Mouse (Mus musculus): Measurements from ENCODE around the gene Btg2. TPM values are rescaled to one million over a fixed set of nuclear protein-coding genes. Genes with fewer than 3 reads are reported as not detected.

Gene Btg2
- polyA plus RNA-seq, 1 experiment from 2014 or later: 26.3 TPM

GRCm38 (mm10) chr1:134042341-134042740 lies 36.6 kb downstream of the Btg2 start:
- Histone ChIP-seq H3K9me3 (ENCODE audit: control insufficient read depth, low read length) (no peaks in the 10 kb centered on the region), H3K4me3 (replicated peaks; ENCODE audit: low read length) (no peak overlapping the region), H3K36me3 (replicated peaks; ENCODE audit: control insufficient read depth, insufficient read depth) (no peaks in the 10 kb centered on the region), H3K4me2 (replicated peaks) (no peak overlapping the region), H3K27me3 (ENCODE audit: control insufficient read depth, insufficient read depth, low read length) (no peaks in the 10 kb centered on the region), H3K9ac (no peak overlapping the region), H3K4me1 (replicated peaks; ENCODE audit: control insufficient read depth, insufficient read depth, low read length) (peaks cover 10% of the 10 kb centered on the region), H3K27ac (no peak overlapping the region)
- DNase-seq (ENCODE audit: low spot score) (no peak), ATAC-seq (ENCODE audit: low FRiP score) (no peak)
- 14% methylated on average over 1 of the region's 1 CpGs for WGBS

- DNase-seq (ENCODE audit: low spot score) (no peak), ATAC-seq (ENCODE audit: low FRiP score) (no peak)
- 35% methylated on average over 2 of the region's 2 CpGs for WGBS
- Histone ChIP-seq H3K4me3 (replicated peaks; ENCODE audit: low read length) (no peak overlapping the region), H3K27me3 (ENCODE audit: control insufficient read depth, insufficient read depth, low read length) (no peaks in the 10 kb centered on the region), H3K9ac (no peak overlapping the region), H3K36me3 (replicated peaks; ENCODE audit: control insufficient read depth, insufficient read depth) (no peaks in the 10 kb centered on the region), H3K9me3 (ENCODE audit: control insufficient read depth, low read length) (no peaks in the 10 kb centered on the region), H3K4me1 (replicated peaks; ENCODE audit: control insufficient read depth, insufficient read depth, low read length) (peaks cover 10% of the 10 kb centered on the region), H3K27ac (no peak overlapping the region), H3K4me2 (replicated peaks) (no peak overlapping the region)
Measured at GRCm38 (mm10) chr1:134041900-134042299, 37.0 kb downstream of the Btg2 start.

DNA sequence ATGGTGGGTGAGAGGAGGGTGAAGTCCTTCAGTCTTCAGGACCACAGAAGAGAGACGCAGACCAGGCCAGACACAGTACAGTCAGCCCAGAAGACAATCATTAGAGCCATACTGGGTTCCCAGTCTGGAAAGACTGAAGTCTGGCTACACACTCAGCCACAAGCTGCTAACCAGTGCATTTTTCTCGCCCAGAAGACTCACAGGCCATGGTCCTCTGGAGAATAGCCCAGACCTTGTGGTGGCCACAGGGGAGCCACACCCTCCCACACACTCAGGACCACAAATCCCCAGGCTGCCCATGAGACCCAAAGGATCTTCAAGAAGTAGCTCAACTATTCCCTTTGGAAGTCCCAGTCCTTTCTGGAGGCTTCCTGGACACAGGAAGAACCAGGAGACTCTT lies 39.6 kb downstream of the Btg2 start:
- Histone ChIP-seq H3K4me3 (replicated peaks; ENCODE audit: low read length) (no peak overlapping the region), H3K27me3 (ENCODE audit: control insufficient read depth, insufficient read depth, low read length) (no peaks in the 10 kb centered on the region), H3K4me1 (replicated peaks; ENCODE audit: control insufficient read depth, insufficient read depth, low read length) (peaks cover 7% of the 10 kb centered on the region; the same call in 1 of the 2 replicates), H3K9me3 (ENCODE audit: control insufficient read depth, low read length) (no peaks in the 10 kb centered on the region), H3K4me2 (replicated peaks) (no peak overlapping the region), H3K36me3 (replicated peaks; ENCODE audit: control insufficient read depth, insufficient read depth) (no peaks in the 10 kb centered on the region), H3K27ac (no peak overlapping the region), H3K9ac (no peak overlapping the region)
- WGBS: 84% methylated on average over 2 of the region's 2 CpGs
- no peak for DNase-seq (ENCODE audit: low spot score)
- ATAC-seq (ENCODE audit: low FRiP score): no peak

DNA sequence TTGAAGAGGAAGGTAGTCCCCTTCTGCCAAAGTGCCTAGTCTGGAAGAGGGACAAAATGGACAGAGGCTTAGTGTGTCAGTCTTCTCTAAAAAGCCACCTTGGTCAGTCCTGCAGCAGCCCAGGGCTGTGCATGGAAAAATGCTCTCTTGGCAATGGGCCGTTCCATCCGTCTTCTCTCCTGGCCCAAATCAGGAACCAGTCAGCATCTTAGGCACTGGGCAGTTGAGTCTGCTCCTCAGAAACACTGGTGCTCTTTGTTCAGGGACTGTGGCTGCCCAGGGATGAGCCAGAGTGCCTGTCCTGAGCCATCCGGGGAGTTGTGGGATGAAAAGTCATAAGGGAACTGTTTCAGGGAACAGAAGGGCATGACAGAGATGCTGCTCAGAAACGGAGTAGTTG lies 40.6 kb downstream of the Btg2 start:
- Histone ChIP-seq H3K36me3 (replicated peaks; ENCODE audit: control insufficient read depth, insufficient read depth) (no peaks in the 10 kb centered on the region), H3K4me2 (replicated peaks) (no peak overlapping the region), H3K9ac (no peak overlapping the region), H3K27ac (no peak overlapping the region), H3K9me3 (ENCODE audit: control insufficient read depth, low read length) (no peaks in the 10 kb centered on the region), H3K4me3 (replicated peaks; ENCODE audit: low read length) (no peak overlapping the region), H3K4me1 (replicated peaks; ENCODE audit: control insufficient read depth, insufficient read depth, low read length) (peaks cover 7% of the 10 kb centered on the region; the same call in 1 of the 2 replicates), H3K27me3 (ENCODE audit: control insufficient read depth, insufficient read depth, low read length) (no peaks in the 10 kb centered on the region)
- WGBS: 89% methylated on average over 4 of the region's 4 CpGs
- ATAC-seq (ENCODE audit: low FRiP score) (no peak), DNase-seq (ENCODE audit: low spot score) (no peak)

DNA sequence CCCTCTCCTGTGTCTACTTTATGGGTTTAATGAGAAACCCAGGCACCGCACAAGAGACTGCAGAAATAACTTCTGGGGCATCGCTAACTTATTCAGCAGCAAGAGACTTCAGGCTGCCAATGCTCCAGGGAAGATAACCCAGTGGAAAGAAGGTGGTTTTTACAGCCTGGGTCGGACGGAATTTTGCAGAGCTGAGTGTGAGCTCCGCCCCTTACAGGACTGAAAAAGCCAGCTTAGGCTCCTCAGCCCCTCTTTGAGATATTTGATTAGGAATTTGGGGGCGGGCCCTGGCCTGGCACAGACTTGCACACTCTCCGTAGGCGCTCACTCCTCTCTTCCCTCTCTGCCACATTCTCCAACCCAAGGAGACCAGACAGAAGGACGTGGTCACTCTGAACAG lies 41.7 kb downstream of the Btg2 start, which contains the start of gene Fmod:
Gene Fmod, plus strand, starts transcription at position 83 of the 400 bp plus-strand sequence.
- DNase-seq (ENCODE audit: low spot score) (no peak), ATAC-seq (ENCODE audit: low FRiP score) (no peak)
- H3K4me2 ChIP-seq (replicated peaks): no peak within 1 kb of the TSS; the same call in 1 of the 2 replicates
- H3K27ac ChIP-seq: no peak within 1 kb of the TSS
- H3K9me3 ChIP-seq (ENCODE audit: control insufficient read depth, low read length): no peaks in the 10 kb centered on the region
- H3K4me3 ChIP-seq (replicated peaks; ENCODE audit: low read length): no peak within 1 kb of the TSS
- H3K36me3 ChIP-seq (replicated peaks; ENCODE audit: control insufficient read depth, insufficient read depth): no peaks in the 10 kb centered on the region
- 55% methylated on average over 9 of the region's 9 CpGs for WGBS
- no peaks in the 10 kb centered on the region for H3K4me1 ChIP-seq (replicated peaks; ENCODE audit: control insufficient read depth, insufficient read depth, low read length)
- H3K9ac ChIP-seq: no peak within 1 kb of the TSS
- no peaks in the 10 kb centered on the region for H3K27me3 ChIP-seq (ENCODE audit: control insufficient read depth, insufficient read depth, low read length)

- H3K36me3 ChIP-seq (replicated peaks; ENCODE audit: control insufficient read depth, insufficient read depth): no peaks in the 10 kb centered on the region
- no peak overlapping the region for H3K4me2 ChIP-seq (replicated peaks)
- H3K27ac ChIP-seq: no peak overlapping the region
- H3K9me3 ChIP-seq (ENCODE audit: control insufficient read depth, low read length): no peaks in the 10 kb centered on the region
- H3K4me1 ChIP-seq (replicated peaks; ENCODE audit: control insufficient read depth, insufficient read depth, low read length): no peaks in the 10 kb centered on the region
- DNase-seq (ENCODE audit: low spot score) (no peak), ATAC-seq (ENCODE audit: low FRiP score) (no peak)
- no peak overlapping the region for H3K4me3 ChIP-seq (replicated peaks; ENCODE audit: low read length)
- H3K9ac ChIP-seq: no peak overlapping the region
- 62% methylated on average over 2 of the region's 2 CpGs for WGBS
- H3K27me3 ChIP-seq (ENCODE audit: control insufficient read depth, insufficient read depth, low read length): no peaks in the 10 kb centered on the region
Measured at GRCm38 (mm10) chr1:134036492-134036891, 42.4 kb downstream of the Btg2 start.

GRCm38 (mm10) chr1:134028161-134028846 lies 50.6 kb downstream of the Btg2 start:
- ATAC-seq (ENCODE audit: low FRiP score) (no peak), DNase-seq (ENCODE audit: low spot score) (no peak)
- Histone ChIP-seq H3K36me3 (replicated peaks; ENCODE audit: control insufficient read depth, insufficient read depth) (no peaks in the 10 kb centered on the region), H3K27ac (no peak overlapping the region), H3K27me3 (ENCODE audit: control insufficient read depth, insufficient read depth, low read length) (no peaks in the 10 kb centered on the region), H3K4me2 (replicated peaks) (no peak overlapping the region), H3K4me3 (replicated peaks; ENCODE audit: low read length) (no peak overlapping the region), H3K9ac (no peak overlapping the region), H3K9me3 (ENCODE audit: control insufficient read depth, low read length) (no peaks in the 10 kb centered on the region), H3K4me1 (replicated peaks; ENCODE audit: control insufficient read depth, insufficient read depth, low read length) (0 out of 2 replicates have a peak, but pooled peaks cover 2% of the 10 kb centered on the region)
- WGBS: 83% methylated on average over 14 of the region's 14 CpGs

- no peaks in the 10 kb centered on the region for H3K36me3 ChIP-seq (replicated peaks; ENCODE audit: control insufficient read depth, insufficient read depth)
- no peak overlapping the region for H3K27ac ChIP-seq
- H3K4me1 ChIP-seq (replicated peaks; ENCODE audit: control insufficient read depth, insufficient read depth, low read length): 0 out of 2 replicates have a peak, but pooled peaks cover 2% of the 10 kb centered on the region
- H3K4me3 ChIP-seq (replicated peaks; ENCODE audit: low read length): no peak overlapping the region
- DNase-seq (ENCODE audit: low spot score) (no peak), ATAC-seq (ENCODE audit: low FRiP score) (no peak)
- no peaks in the 10 kb centered on the region for H3K27me3 ChIP-seq (ENCODE audit: control insufficient read depth, insufficient read depth, low read length)
- WGBS: 83% methylated on average over 9 of the region's 9 CpGs
- no peaks in the 10 kb centered on the region for H3K9me3 ChIP-seq (ENCODE audit: control insufficient read depth, low read length)
- H3K4me2 ChIP-seq (replicated peaks): no peak overlapping the region
- H3K9ac ChIP-seq: no peak overlapping the region
Measured at GRCm38 (mm10) chr1:134026741-134027140, 52.2 kb downstream of the Btg2 start.

DNA sequence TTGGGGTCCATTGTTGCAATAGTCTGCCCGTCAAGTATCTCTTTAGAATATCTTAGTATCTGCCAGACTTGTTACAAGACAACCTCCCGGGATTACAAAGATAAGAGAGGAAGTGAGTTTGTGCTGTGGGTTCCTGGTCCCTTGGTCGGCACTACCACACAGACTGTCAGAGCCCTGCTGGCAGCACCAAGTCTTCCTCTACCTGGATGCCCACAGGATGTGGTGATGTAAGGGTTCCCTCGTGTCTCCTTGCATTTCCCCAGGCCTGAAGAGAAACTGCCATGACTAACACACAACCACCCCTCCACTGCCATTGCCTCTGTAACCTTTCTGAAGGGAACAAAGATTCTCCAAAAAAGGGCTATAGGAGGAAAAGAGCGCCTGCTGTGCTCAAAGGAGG lies 52.9 kb downstream of the Btg2 start:
- Histone ChIP-seq H3K4me2 (replicated peaks) (no peak overlapping the region), H3K4me3 (replicated peaks; ENCODE audit: low read length) (no peak overlapping the region), H3K4me1 (replicated peaks; ENCODE audit: control insufficient read depth, insufficient read depth, low read length) (0 out of 2 replicates have a peak, but pooled peaks cover 2% of the 10 kb centered on the region), H3K27ac (no peak overlapping the region), H3K9me3 (ENCODE audit: control insufficient read depth, low read length) (no peaks in the 10 kb centered on the region), H3K27me3 (ENCODE audit: control insufficient read depth, insufficient read depth, low read length) (no peaks in the 10 kb centered on the region), H3K36me3 (replicated peaks; ENCODE audit: control insufficient read depth, insufficient read depth) (no peaks in the 10 kb centered on the region), H3K9ac (no peak overlapping the region)
- WGBS: 74% methylated on average over 5 of the region's 5 CpGs
- DNase-seq (ENCODE audit: low spot score): no peak
- no peak for ATAC-seq (ENCODE audit: low FRiP score)

Data from hindbrain, embryonic 14.5 days (tissue).